Comparison of ENCODE assay signal across 17 mouse cellular contexts in genomic region chr3:121783020-121783419, GRCm38 (mm10). TPM values are rescaled to one million over a fixed set of nuclear protein-coding genes. Genes with fewer than 3 reads are reported as not detected.
"Had no signal": no experiment of that assay in that cellular context is flagged by ENCODE, and none has a peak within 500 bp of the region (broad histone marks: within the 10 kb centered on the region; RNA-seq: fewer than 3 reads in every experiment).

No protein-coding gene starts in this region.

- H3K9ac ChIP-seq: liver, embryonic 12.5 days; liver, embryonic 14.5 days; lung, embryonic 15.5 days; midbrain, embryonic 12.5 days; neural tube, embryonic 12.5 days; stomach, embryonic 15.5 days had no signal

- ATAC-seq: liver, embryonic 12.5 days; midbrain, embryonic 16.5 days had no signal

- H3K4me3 ChIP-seq: liver, embryonic 12.5 days; lung, embryonic 15.5 days; midbrain, embryonic 10.5 days; midbrain, embryonic 12.5 days; myocyte; neural tube, embryonic 12.5 days; stomach, embryonic 15.5 days had no signal

- H3K9me3 ChIP-seq: liver, embryonic 12.5 days; lung, embryonic 15.5 days; midbrain, embryonic 10.5 days; midbrain, embryonic 12.5 days; neural tube, embryonic 12.5 days; stomach, embryonic 15.5 days had no signal

- H3K36me3 ChIP-seq: midbrain, embryonic 12.5 days; stomach, embryonic 15.5 days had no signal

- H3K4me2 ChIP-seq: liver, embryonic 12.5 days; lung, embryonic 15.5 days; midbrain, embryonic 12.5 days; neural tube, embryonic 12.5 days; stomach, embryonic 15.5 days had no signal

- H3K27me3 ChIP-seq: liver, embryonic 12.5 days; lung, embryonic 15.5 days; midbrain, embryonic 12.5 days; neural tube, embryonic 12.5 days; stomach, embryonic 15.5 days had no signal

- DNase-seq: midbrain, embryonic 14.5 days; right cerebral cortex, postnatal 14 days; thymus, adult 2 months; thymus, postnatal 14 days; thymus, postnatal 36 days had no signal

- H3K4me1 ChIP-seq: liver, embryonic 12.5 days; lung, embryonic 15.5 days; midbrain, embryonic 10.5 days; midbrain, embryonic 12.5 days; neural tube, embryonic 12.5 days had no signal

- H3K27ac ChIP-seq: liver, embryonic 12.5 days; liver, embryonic 14.5 days; lung, embryonic 15.5 days; midbrain, embryonic 10.5 days; midbrain, embryonic 12.5 days; neural tube, embryonic 12.5 days; stomach, embryonic 15.5 days; stomach, postnatal 0 days had no signal

RNA-seq across cellular contexts. Expression of gene F3, which starts 59.7 kb away (rescaled TPM):
- total RNA-seq: megakaryocyte, adult 5-6 weeks; megakaryocyte-erythroid progenitor cell, adult 5-6 weeks had no signal
